Mouse (Mus musculus): ENCODE measurements at regions not wholly inside any gene's neighbourhood (a gene's known extent, or its start where the extent isn't known, plus 50 kb on each side); places are given as distances from the start of the nearest gene placed in this dataset.

GRCm38 (mm10) chr4:124435040-124435434 is 175.6 kb downstream of the 3100002H09Rik start:
- no peaks in the 10 kb centered on the region for H3K9me3 ChIP-seq (ENCODE audit: control insufficient read depth, low read length)
- H3K36me3 ChIP-seq (ENCODE audit: control insufficient read depth, insufficient read depth): no peaks in the 10 kb centered on the region
- 32% methylated on average over 12 of the region's 12 CpGs for WGBS
- H3K27me3 ChIP-seq (replicated peaks; ENCODE audit: control insufficient read depth, insufficient read depth, low read length): no peaks in the 10 kb centered on the region; the same call in 1 of the 2 replicates
- no peak overlapping the region for H3K4me2 ChIP-seq (ENCODE audit: low read length)
- H3K4me1 ChIP-seq (replicated peaks; ENCODE audit: control insufficient read depth, insufficient read depth, low read length): peaks cover 4% of the 10 kb centered on the region
- no peak overlapping the region for H3K27ac ChIP-seq (ENCODE audit: low read length)
- no peak for ATAC-seq
- H3K9ac ChIP-seq (replicated peaks; ENCODE audit: low read depth, low read length): no peak overlapping the region
- no peak overlapping the region for H3K4me3 ChIP-seq (replicated peaks; ENCODE audit: low read length)

- no peak overlapping the region for H3K4me2 ChIP-seq (ENCODE audit: low read length)
These were observed 176.3 kb downstream of the 3100002H09Rik start for GRCm38 (mm10) chr4:124434059-124435039.

GRCm38 (mm10) chr4:124433506-124433905 is 177.1 kb downstream of the 3100002H09Rik start:
- Histone ChIP-seq H3K27ac (ENCODE audit: low read length) (no peak overlapping the region), H3K27me3 (replicated peaks; ENCODE audit: control insufficient read depth, insufficient read depth, low read length) (no peaks in the 10 kb centered on the region; the same call in 1 of the 2 replicates), H3K9ac (replicated peaks; ENCODE audit: low read depth, low read length) (no peak overlapping the region), H3K4me1 (replicated peaks; ENCODE audit: control insufficient read depth, insufficient read depth, low read length) (peaks cover 4% of the 10 kb centered on the region), H3K4me3 (replicated peaks; ENCODE audit: low read length) (no peak overlapping the region), H3K36me3 (ENCODE audit: control insufficient read depth, insufficient read depth) (no peaks in the 10 kb centered on the region), H3K9me3 (ENCODE audit: control insufficient read depth, low read length) (no peaks in the 10 kb centered on the region), H3K4me2 (ENCODE audit: low read length) (no peak overlapping the region)
- WGBS: 76% methylated on average over 9 of the region's 9 CpGs
- no peak for ATAC-seq

More at GRCm38 (mm10) chr4:124434059-124435039, 176.3 kb downstream of the 3100002H09Rik start:
- Histone ChIP-seq H3K27ac (ENCODE audit: low read length) (no peak overlapping the region), H3K4me1 (replicated peaks; ENCODE audit: control insufficient read depth, insufficient read depth, low read length) (peaks cover 4% of the 10 kb centered on the region), H3K36me3 (ENCODE audit: control insufficient read depth, insufficient read depth) (no peaks in the 10 kb centered on the region), H3K27me3 (replicated peaks; ENCODE audit: control insufficient read depth, insufficient read depth, low read length) (no peaks in the 10 kb centered on the region; the same call in 1 of the 2 replicates), H3K9me3 (ENCODE audit: control insufficient read depth, low read length) (no peaks in the 10 kb centered on the region), H3K4me3 (replicated peaks; ENCODE audit: low read length) (no peak overlapping the region), H3K9ac (replicated peaks; ENCODE audit: low read depth, low read length) (no peak overlapping the region)
- ATAC-seq: no peak
- WGBS: 15% methylated on average over 23 of the region's 25 CpGs

GRCm38 (mm10) chr4:124431193-124431592 is 179.4 kb downstream of the 3100002H09Rik start:
- Histone ChIP-seq H3K27me3 (replicated peaks; ENCODE audit: control insufficient read depth, insufficient read depth, low read length) (no peaks in the 10 kb centered on the region; the same call in 1 of the 2 replicates), H3K4me3 (replicated peaks; ENCODE audit: low read length) (no peak overlapping the region), H3K27ac (ENCODE audit: low read length) (no peak overlapping the region), H3K4me2 (ENCODE audit: low read length) (no peak overlapping the region), H3K4me1 (replicated peaks; ENCODE audit: control insufficient read depth, insufficient read depth, low read length) (peaks cover 4% of the 10 kb centered on the region), H3K36me3 (ENCODE audit: control insufficient read depth, insufficient read depth) (no peaks in the 10 kb centered on the region), H3K9ac (replicated peaks; ENCODE audit: low read depth, low read length) (no peak overlapping the region), H3K9me3 (ENCODE audit: control insufficient read depth, low read length) (no peaks in the 10 kb centered on the region)
- no peak for ATAC-seq
- 74% methylated on average over 16 of the region's 16 CpGs for WGBS

- H3K4me1 ChIP-seq (replicated peaks; ENCODE audit: control insufficient read depth, insufficient read depth, low read length): no peaks in the 10 kb centered on the region
- WGBS: 91% methylated on average over 4 of the region's 4 CpGs
- no peak overlapping the region for H3K4me3 ChIP-seq (replicated peaks; ENCODE audit: low read length)
- no peak overlapping the region for H3K4me2 ChIP-seq (ENCODE audit: low read length)
- no peaks in the 10 kb centered on the region for H3K9me3 ChIP-seq (ENCODE audit: control insufficient read depth, low read length)
- no peak for ATAC-seq
- no peak overlapping the region for H3K9ac ChIP-seq (replicated peaks; ENCODE audit: low read depth, low read length)
- no peaks in the 10 kb centered on the region for H3K27me3 ChIP-seq (replicated peaks; ENCODE audit: control insufficient read depth, insufficient read depth, low read length)
- no peak overlapping the region for H3K27ac ChIP-seq (ENCODE audit: low read length)
- no peaks in the 10 kb centered on the region for H3K36me3 ChIP-seq (ENCODE audit: control insufficient read depth, insufficient read depth)
These were observed 181.8 kb downstream of the 3100002H09Rik start for GRCm38 (mm10) chr4:124428844-124429243.

GRCm38 (mm10) chr4:124422406-124422805 is 188.2 kb downstream of the 3100002H09Rik start:
- Histone ChIP-seq H3K4me1 (replicated peaks; ENCODE audit: control insufficient read depth, insufficient read depth, low read length) (no peaks in the 10 kb centered on the region), H3K36me3 (ENCODE audit: control insufficient read depth, insufficient read depth) (no peaks in the 10 kb centered on the region), H3K4me3 (replicated peaks; ENCODE audit: low read length) (no peak overlapping the region), H3K9ac (replicated peaks; ENCODE audit: low read depth, low read length) (no peak overlapping the region), H3K27me3 (replicated peaks; ENCODE audit: control insufficient read depth, insufficient read depth, low read length) (no peaks in the 10 kb centered on the region), H3K9me3 (ENCODE audit: control insufficient read depth, low read length) (no peaks in the 10 kb centered on the region), H3K27ac (ENCODE audit: low read length) (no peak overlapping the region), H3K4me2 (ENCODE audit: low read length) (no peak overlapping the region)
- 78% methylated on average over 6 of the region's 6 CpGs for WGBS
- ATAC-seq: no peak

GRCm38 (mm10) chr4:124418431-124418830 is 192.2 kb downstream of the 3100002H09Rik start:
- Histone ChIP-seq H3K9ac (replicated peaks; ENCODE audit: low read depth, low read length) (no peak overlapping the region), H3K27me3 (replicated peaks; ENCODE audit: control insufficient read depth, insufficient read depth, low read length) (no peaks in the 10 kb centered on the region), H3K4me3 (replicated peaks; ENCODE audit: low read length) (no peak overlapping the region), H3K27ac (ENCODE audit: low read length) (no peak overlapping the region), H3K4me1 (replicated peaks; ENCODE audit: control insufficient read depth, insufficient read depth, low read length) (no peaks in the 10 kb centered on the region), H3K9me3 (ENCODE audit: control insufficient read depth, low read length) (no peaks in the 10 kb centered on the region), H3K4me2 (ENCODE audit: low read length) (no peak overlapping the region), H3K36me3 (ENCODE audit: control insufficient read depth, insufficient read depth) (no peaks in the 10 kb centered on the region)
- 43% methylated on average over 8 of the region's 8 CpGs for WGBS
- ATAC-seq: no peak

GRCm38 (mm10) chr4:124417176-124417575 is 193.4 kb downstream of the 3100002H09Rik start:
- no peak overlapping the region for H3K4me3 ChIP-seq (replicated peaks; ENCODE audit: low read length)
- H3K9me3 ChIP-seq (ENCODE audit: control insufficient read depth, low read length): no peaks in the 10 kb centered on the region
- WGBS: 75% methylated on average over 8 of the region's 8 CpGs
- H3K4me1 ChIP-seq (replicated peaks; ENCODE audit: control insufficient read depth, insufficient read depth, low read length): no peaks in the 10 kb centered on the region
- H3K36me3 ChIP-seq (ENCODE audit: control insufficient read depth, insufficient read depth): no peaks in the 10 kb centered on the region
- no peak overlapping the region for H3K27ac ChIP-seq (ENCODE audit: low read length)
- H3K4me2 ChIP-seq (ENCODE audit: low read length): no peak overlapping the region
- no peaks in the 10 kb centered on the region for H3K27me3 ChIP-seq (replicated peaks; ENCODE audit: control insufficient read depth, insufficient read depth, low read length)
- H3K9ac ChIP-seq (replicated peaks; ENCODE audit: low read depth, low read length): no peak overlapping the region
- no peak for ATAC-seq

GRCm38 (mm10) chr4:124416266-124416665 is 194.3 kb downstream of the 3100002H09Rik start:
- WGBS: 91% methylated on average over 6 of the region's 6 CpGs
- H3K4me3 ChIP-seq (replicated peaks; ENCODE audit: low read length): no peak overlapping the region
- no peaks in the 10 kb centered on the region for H3K27me3 ChIP-seq (replicated peaks; ENCODE audit: control insufficient read depth, insufficient read depth, low read length)
- ATAC-seq: no peak
- H3K9ac ChIP-seq (replicated peaks; ENCODE audit: low read depth, low read length): no peak overlapping the region
- no peaks in the 10 kb centered on the region for H3K4me1 ChIP-seq (replicated peaks; ENCODE audit: control insufficient read depth, insufficient read depth, low read length)
- no peak overlapping the region for H3K4me2 ChIP-seq (ENCODE audit: low read length)
- no peaks in the 10 kb centered on the region for H3K9me3 ChIP-seq (ENCODE audit: control insufficient read depth, low read length)
- no peak overlapping the region for H3K27ac ChIP-seq (ENCODE audit: low read length)
- H3K36me3 ChIP-seq (ENCODE audit: control insufficient read depth, insufficient read depth): no peaks in the 10 kb centered on the region

Data from forebrain, embryonic 16.5 days (tissue).